Mouse (Mus musculus) CH12.LX (cell line): ENCODE measurements around the gene Zfp420. TPM values are rescaled to one million over a fixed set of nuclear protein-coding genes. Genes with fewer than 3 reads are reported as not detected.

Source experiments
- DNase-seq: peaks from one replicate; pipeline ENCODE4 v3.0.0-alpha.2; 2013; ENCODE audit errors: extremely low read depth
- H3K27ac ChIP-seq: 2 replicates; pipeline ENCODE4 v1.5.1; 2012; ENCODE audit warnings: low read depth, mild to moderate bottlenecking, control low read depth, moderate library complexity; ENCODE audit not compliant: insufficient read depth
- H3K27me3 ChIP-seq: replicated peaks from 2 replicates; pipeline ENCODE3; 2012; ENCODE audit warnings: inconsistent platforms
- H3K36me3 ChIP-seq, 2 experiments: replicated peaks in 1 of 2; 2 replicates each; pipeline versions ENCODE3 to v1.6.1; 2012; ENCODE audit warnings: inconsistent platforms in 1 of 2, low read length in 1 of 2, mild to moderate bottlenecking in 1 of 2, mixed read lengths in 1 of 2, moderate library complexity in 1 of 2; ENCODE audit not compliant: control insufficient read depth in 1 of 2, insufficient read depth in 1 of 2
- H3K4me1 ChIP-seq, 2 experiments: 2 replicates each; pipeline ENCODE4 v1.6.1; 2012; ENCODE audit warnings: inconsistent platforms in 1 of 2, moderate library complexity in 1 of 2; ENCODE audit not compliant: insufficient read depth in 2 of 2, control insufficient read depth in 1 of 2
- H3K4me2 ChIP-seq: 2 replicates; pipeline ENCODE4 v1.6.1; 2012; ENCODE audit warnings: low read depth, mild to moderate bottlenecking, control low read depth; ENCODE audit not compliant: poor library complexity, insufficient read depth, severe bottlenecking
- H3K4me3 ChIP-seq, 3 experiments: fragments of 150-350 bp in 1 of 3; sonication (generic) in 1 of 3; replicated peaks in 1 of 3; 2 replicates each; pipeline versions ENCODE3 to v1.5.1; 2011 to 2012; ENCODE audit warnings: low read depth in 2 of 3, low read length in 2 of 3, mild to moderate bottlenecking in 2 of 3, moderate library complexity in 2 of 3, control low read depth in 1 of 3, improper control_type of control experiment in 1 of 3, inconsistent platforms in 1 of 3, mixed read lengths in 1 of 3; ENCODE audit not compliant: poor library complexity in 1 of 3
- H3K79me2 ChIP-seq: replicated peaks from 2 replicates; pipeline ENCODE4 v1.6.1; 2012; ENCODE audit warnings: mild to moderate bottlenecking, moderate library complexity; ENCODE audit not compliant: control insufficient read depth, poor library complexity, insufficient read depth, severe bottlenecking; ENCODE audit errors: extremely low read depth
- H3K9ac ChIP-seq: 2 replicates; pipeline ENCODE4 v1.6.1; 2012; ENCODE audit warnings: low read depth, mild to moderate bottlenecking, control low read depth, moderate library complexity; ENCODE audit not compliant: insufficient read depth
- H3K9me3 ChIP-seq: replicated peaks from 2 replicates; pipeline ENCODE3; 2012; ENCODE audit warnings: low read length, inconsistent platforms, mixed read lengths
- EP300 ChIP-seq: IDR thresholded peaks from 2 replicates; pipeline ENCODE4 v1.6.1; 2011; ENCODE audit warnings: low read length, improper control_type of control experiment
- HCFC1 ChIP-seq: IDR thresholded peaks from 2 replicates; pipeline ENCODE4 v1.6.1; 2012; ENCODE audit warnings: low read depth, mild to moderate bottlenecking, inconsistent platforms, low read length, improper control_type of control experiment
- IRF4 ChIP-seq: IDR thresholded peaks from 2 replicates; pipeline ENCODE4 v1.6.1; 2014; ENCODE audit warnings: low read depth, mild to moderate bottlenecking, inconsistent platforms, low read length, improper control_type of control experiment
- JUND ChIP-seq: conservative IDR thresholded peaks from 2 replicates; pipeline ENCODE4 v1.6.1; 2011; ENCODE audit warnings: low read depth, low read length, improper control_type of control experiment
- KAT2A ChIP-seq: IDR thresholded peaks from 2 replicates; pipeline ENCODE4 v1.6.1; 2012; ENCODE audit warnings: low read length, improper control_type of control experiment, inconsistent platforms; ENCODE audit not compliant: insufficient replicate concordance
- MAZ ChIP-seq: IDR thresholded peaks from 2 replicates; pipeline ENCODE4 v1.6.1; 2012; ENCODE audit warnings: low read depth, mild to moderate bottlenecking, inconsistent platforms, low read length, improper control_type of control experiment, moderate library complexity
- MEF2A ChIP-seq: IDR thresholded peaks from 2 replicates; pipeline ENCODE4 v1.6.1; 2014; ENCODE audit warnings: low read depth, mild to moderate bottlenecking, inconsistent platforms, low read length, improper control_type of control experiment, borderline replicate concordance
- MXI1 ChIP-seq: IDR thresholded peaks from 2 replicates; pipeline ENCODE4 v1.6.1; 2011; ENCODE audit warnings: mild to moderate bottlenecking, low read depth, low read length, improper control_type of control experiment
- NRF1 ChIP-seq: IDR thresholded peaks from 2 replicates; pipeline ENCODE4 v1.6.1; 2014; ENCODE audit warnings: low read depth, mild to moderate bottlenecking, inconsistent platforms, low read length, improper control_type of control experiment, moderate library complexity
- PAX5 ChIP-seq: IDR thresholded peaks from 2 replicates; pipeline ENCODE4 v1.6.1; 2012; ENCODE audit warnings: low read length, inconsistent platforms, mixed read lengths
- SMC3 ChIP-seq: IDR thresholded peaks from 2 replicates; pipeline ENCODE4 v1.6.1; 2011; ENCODE audit warnings: low read depth, low read length, improper control_type of control experiment
- TBP ChIP-seq: conservative IDR thresholded peaks from 2 replicates; pipeline ENCODE4 v1.6.1; 2011; ENCODE audit warnings: low read depth, low read length, improper control_type of control experiment
- USF1 ChIP-seq: IDR thresholded peaks from 2 replicates; pipeline ENCODE4 v1.6.1; 2014; ENCODE audit warnings: low read depth, mild to moderate bottlenecking, inconsistent platforms, low read length, improper control_type of control experiment
- ZC3H11A ChIP-seq: IDR thresholded peaks from 2 replicates; pipeline ENCODE4 v1.6.1; 2012; ENCODE audit warnings: low read depth, mild to moderate bottlenecking, inconsistent platforms, low read length, improper control_type of control experiment
- dilution Hi-C: fragments of 300-500 bp; cut with MboI; formaldehyde crosslinking; loops from 2 replicates; pipeline ENCODE4 v1.14.3; 2020; ENCODE audit warnings: low sequenced_read_pairs; ENCODE audit not compliant: extremely low pct_unique_long_range_greater_than_20kb, extremely low pct_ligation_motif_present
- in situ Hi-C: fragments of 300-500 bp; cut with MboI; formaldehyde crosslinking; loops from 3 replicates; pipeline ENCODE4 v1.14.3; 2019; ENCODE audit warnings: low sequenced_read_pairs, low pct_ligation_motif_present, low pct_unique_long_range_greater_than_20kb, mixed read lengths
- polyA plus RNA-seq: library from polyadenylated mRNA; unstranded; fragments of >175 nt; gene quantifications from 2 replicates; pipeline ENCODE4 v1.2.1, GENCODE M21; 2012; ENCODE audit warnings: low read depth; ENCODE audit not compliant: insufficient read length
- total RNA-seq, 2 experiments: library from RNA; depleted of rRNA; stranded (reverse); fragments of 300-350 nt in 1 of 2; fragments of >200 nt in 1 of 2; gene quantifications; 2 replicates each; pipeline ENCODE4 v1.2.3; 2012 to 2014

Gene Zfp420
- total and polyA plus RNA-seq, 3 experiments = 2.5 to 4.8 (median 3.3) TPM

DNA sequence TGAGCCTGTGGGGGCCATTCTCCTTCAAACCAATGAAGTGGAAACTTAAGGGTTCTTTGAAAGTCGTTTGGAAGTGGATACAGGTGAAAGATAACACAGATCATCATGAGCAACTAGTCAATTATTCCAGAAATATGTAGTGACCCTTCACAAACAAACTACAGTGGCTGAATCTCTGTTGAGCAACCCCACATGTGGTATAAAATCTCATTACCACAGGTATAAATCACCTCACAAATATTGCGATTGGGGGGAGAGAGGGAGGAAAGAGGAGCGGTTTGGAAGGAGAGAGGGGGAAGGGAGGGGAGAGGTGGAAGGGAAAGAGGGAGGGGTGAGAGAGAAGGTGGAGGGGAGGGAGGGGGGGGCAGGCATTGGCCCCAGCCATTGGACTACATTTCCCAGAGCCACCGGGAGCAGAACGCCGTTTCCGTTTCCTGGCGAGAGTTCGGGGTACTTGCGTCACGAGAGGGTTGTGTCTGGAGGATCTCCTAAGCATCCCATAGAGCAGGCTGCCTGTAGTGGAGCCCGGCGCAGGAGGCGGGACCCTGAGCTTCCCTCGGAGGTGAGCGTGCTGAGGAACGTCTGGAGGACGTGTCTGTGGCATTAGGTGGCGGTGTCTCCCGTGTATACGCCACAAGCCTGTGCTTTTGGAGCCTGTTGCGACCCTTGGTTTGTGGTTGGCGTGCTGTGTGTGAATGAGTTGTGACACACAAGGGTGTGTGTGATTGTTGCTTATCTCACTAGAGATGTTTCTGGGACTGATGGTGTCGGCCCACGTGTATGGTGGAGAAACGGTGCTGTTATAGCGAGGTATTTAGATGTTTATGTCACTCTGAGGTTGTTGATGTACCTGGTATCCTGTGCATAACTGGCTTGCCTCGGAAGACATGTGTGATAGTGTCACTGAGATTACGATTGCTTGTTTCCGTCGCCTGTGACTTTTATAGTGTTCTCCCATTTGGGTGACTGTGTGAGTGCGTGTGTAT, at the start of gene Zfp420 (continued):
- TF ChIP-seq PAX5 = no peak
- TF ChIP-seq USF1 = no peak
- TF ChIP-seq, all 38 proteins: peak for 20

- peaks cover 4 to 19% of the 10 kb centered on the region in 2 experiments for H3K4me1 ChIP-seq
- dilution Hi-C loops = no loop called here
- no peak overlapping the region for H3K4me3 ChIP-seq
- 0 out of 2 replicates have a peak, but pooled peaks cover 3% of the 10 kb centered on the region for H3K79me2 ChIP-seq
- no peak overlapping the region for H3K4me2 ChIP-seq
- peaks cover 0 to 2% of the 10 kb centered on the region in 2 experiments for H3K36me3 ChIP-seq
- H3K27me3 ChIP-seq = no peaks in the 10 kb centered on the region
- no peak for TF ChIP-seq HCFC1
- TF ChIP-seq KAT2A = no peak
- TF ChIP-seq TBP = no peak
- no peak for TF ChIP-seq PAX5
- H3K9me3 ChIP-seq = no peaks in the 10 kb centered on the region
- no peak overlapping the region for H3K27ac ChIP-seq
- H3K9ac ChIP-seq = no peak overlapping the region
- in situ Hi-C loops = no loop called here
- DNase-seq = no peak
Measured at GRCm38 (mm10) chr7:29812244-29812643, 47.5 kb upstream of the Zfp420 start.

- no peak overlapping the region for H3K4me2 ChIP-seq
- H3K9me3 ChIP-seq = no peaks in the 10 kb centered on the region
- H3K27me3 ChIP-seq = no peaks in the 10 kb centered on the region
- no peak overlapping the region for H3K27ac ChIP-seq
- H3K4me1 ChIP-seq = peaks cover 9 to 36% of the 10 kb centered on the region in 2 experiments
- no peak for DNase-seq
- H3K9ac ChIP-seq = no peak overlapping the region
- H3K36me3 ChIP-seq = peaks cover 0 to 9% of the 10 kb centered on the region in 2 experiments
- H3K79me2 ChIP-seq = peaks cover 9% of the 10 kb centered on the region
- H3K4me3 ChIP-seq = no peak overlapping the region
- dilution Hi-C loops = no loop called here
- no peak for TF ChIP-seq JUND
- TF ChIP-seq MXI1 = no peak
- no peak for TF ChIP-seq USF1
- TF ChIP-seq NRF1 = no peak
- TF ChIP-seq SMC3 = no peak
- no peak for TF ChIP-seq ZC3H11A
- TF ChIP-seq MAZ = no peak
- no peak for TF ChIP-seq IRF4
- TF ChIP-seq EP300 = no peak
- no peak for TF ChIP-seq MEF2A
- TF ChIP-seq, all 38 proteins: peak for 0
- in situ Hi-C loops = no loop called here
Measured at GRCm38 (mm10) chr7:29814381-29814780, 45.4 kb upstream of the Zfp420 start.
